Mouse (Mus musculus): ENCODE measurements around the gene Rhov.

The Rhov gene

GRCm38 (mm10) chr2:119289014-119289416, 17.9 kb upstream of the Rhov start:
- DNase-seq, result no peak

GRCm38 (mm10) chr2:119288270-119288882, 17.3 kb upstream of the Rhov start, which contains the start of gene Vps18:
TSS of gene Vps18 (plus strand) at chr2:119288740.
- peak; percentile 96 for DNase-seq

GRCm38 (mm10) chr2:119287372-119287771, 16.3 kb upstream of the Rhov start:
- no peak for DNase-seq

- DNase-seq, result no peak
These were observed 11.0 kb upstream of the Rhov start for GRCm38 (mm10) chr2:119281899-119282565.

- no peak for DNase-seq
These were observed 6.7 kb upstream of the Rhov start for GRCm38 (mm10) chr2:119277810-119278209.

GRCm38 (mm10) chr2:119276926-119277325, 5.9 kb upstream of the Rhov start:
- no peak for DNase-seq

- peak; percentile 73 for DNase-seq
These were observed 3.1 kb upstream of the Rhov start for GRCm38 (mm10) chr2:119274126-119274525.

GRCm38 (mm10) chr2:119270286-119270642, 808 bp downstream of the Rhov start:
- DNase-seq, result no peak

- DNase-seq, result no peak
These were observed 7.3 kb downstream of the Rhov start for GRCm38 (mm10) chr2:119263813-119264212.

- peak; percentile 86 for DNase-seq
These were observed 8.1 kb downstream of the Rhov start for GRCm38 (mm10) chr2:119262978-119263377.

- no peak for DNase-seq
These were observed 9.7 kb downstream of the Rhov start for GRCm38 (mm10) chr2:119261326-119261725.

GRCm38 (mm10) chr2:119260518-119260917, 10.6 kb downstream of the Rhov start:
- DNase-seq, result no peak

GRCm38 (mm10) chr2:119254976-119255375, 16.1 kb downstream of the Rhov start:
- DNase-seq, result no peak

- peak; percentile 91 for DNase-seq
These were observed 20.1 kb downstream of the Rhov start for GRCm38 (mm10) chr2:119250826-119251478.

- no peak for DNase-seq
These were observed 20.7 kb downstream of the Rhov start for GRCm38 (mm10) chr2:119250377-119250776.

GRCm38 (mm10) chr2:119249592-119250061, 21.4 kb downstream of the Rhov start:
- DNase-seq, result peak; percentile 52

- no peak for DNase-seq
These were observed 23.2 kb downstream of the Rhov start for GRCm38 (mm10) chr2:119247904-119248303.

GRCm38 (mm10) chr2:119245246-119245645, 25.8 kb downstream of the Rhov start:
- DNase-seq, result no peak

- peak; percentile 83 for DNase-seq
These were observed 28.5 kb downstream of the Rhov start for GRCm38 (mm10) chr2:119242548-119242947.

GRCm38 (mm10) chr2:119240819-119241186, 30.3 kb downstream of the Rhov start:
- no peak for DNase-seq

GRCm38 (mm10) chr2:119240075-119240818, 30.8 kb downstream of the Rhov start:
- DNase-seq, result peak; percentile 30

GRCm38 (mm10) chr2:119238671-119239070, 32.4 kb downstream of the Rhov start:
- DNase-seq, result peak; percentile 78

- DNase-seq, result no peak
These were observed 33.2 kb downstream of the Rhov start for GRCm38 (mm10) chr2:119237871-119238220.
